Mouse (Mus musculus) hindbrain, embryonic 11.5 days (tissue): ENCODE data around the gene Lix1. TPM values are rescaled to one million over a fixed set of nuclear protein-coding genes. Genes with fewer than 3 reads are reported as not detected.

ENCODE experiments used
- ATAC-seq: fragments of 200-750 bp; cut with Nextera tagmentation; 2 replicates; pipeline ENCODE4 v1.8.0; 2017; ENCODE audit warnings: mild to moderate bottlenecking, moderate TSS enrichment, moderate library complexity; ENCODE audit not compliant: low FRiP score
- DNase-seq: peaks from one replicate; pipeline ENCODE4 v3.0.0-alpha.2; 2015; ENCODE audit warnings: low spot score
- H3K27ac ChIP-seq: fragments of 300-500 bp; sonication (generic); 2 replicates; pipeline ENCODE4 v1.5.1; 2014; ENCODE audit warnings: mild to moderate bottlenecking, low read depth, low read length
- H3K27me3 ChIP-seq: fragments of 300-500 bp; sonication (generic); 2 replicates; pipeline ENCODE4 v1.6.1; 2014; ENCODE audit warnings: mild to moderate bottlenecking, low read length, moderate library complexity, mixed read lengths; ENCODE audit not compliant: control insufficient read depth, insufficient read depth
- H3K36me3 ChIP-seq: fragments of 300-500 bp; sonication (generic); 2 replicates; pipeline ENCODE4 v1.6.1; 2014; ENCODE audit warnings: mild to moderate bottlenecking, low read length, moderate library complexity, mixed read lengths; ENCODE audit not compliant: control insufficient read depth, insufficient read depth
- H3K4me1 ChIP-seq: fragments of 300-500 bp; sonication (generic); replicated peaks from 2 replicates; pipeline ENCODE4 v1.6.1; 2014; ENCODE audit warnings: low read length, mixed read lengths; ENCODE audit not compliant: control insufficient read depth, insufficient read depth
- H3K4me2 ChIP-seq: fragments of 300-500 bp; sonication (generic); replicated peaks from 2 replicates; pipeline ENCODE4 v1.6.1; 2014; ENCODE audit warnings: mild to moderate bottlenecking, low read depth, low read length
- H3K4me3 ChIP-seq: fragments of 300-500 bp; sonication (generic); 2 replicates; pipeline ENCODE4 v1.5.1; 2014; ENCODE audit warnings: low read depth, low read length
- H3K9ac ChIP-seq: fragments of 300-500 bp; sonication (generic); 2 replicates; pipeline ENCODE4 v1.6.1; 2014; ENCODE audit warnings: low read depth, low read length
- H3K9me3 ChIP-seq: fragments of 300-500 bp; sonication (generic); 2 replicates; pipeline ENCODE4 v1.6.1; 2016; ENCODE audit warnings: low read length; ENCODE audit not compliant: control insufficient read depth
- WGBS: fragments of 180-500 bp; shearing (Covaris S2); extraction: QIAGEN DNeasy Blood & Tissue Kit; methylation state at CpG from one replicate; pipeline ENCODE4 v1.1.7; 2014; 5-methylcytosine and 5-hydroxymethylcytosine counted together
- polyA plus RNA-seq: library from polyadenylated mRNA; unstranded; fragments of >200 nt; fragmentation: Nextera tagmentation; extraction: Ambion mirVana; gene quantifications from 2 replicates; pipeline ENCODE4 v1.2.1, GENCODE M21; 2014

Gene Lix1
- 21.1 and 26.9 TPM in 2 replicates for polyA plus RNA-seq

DNA sequence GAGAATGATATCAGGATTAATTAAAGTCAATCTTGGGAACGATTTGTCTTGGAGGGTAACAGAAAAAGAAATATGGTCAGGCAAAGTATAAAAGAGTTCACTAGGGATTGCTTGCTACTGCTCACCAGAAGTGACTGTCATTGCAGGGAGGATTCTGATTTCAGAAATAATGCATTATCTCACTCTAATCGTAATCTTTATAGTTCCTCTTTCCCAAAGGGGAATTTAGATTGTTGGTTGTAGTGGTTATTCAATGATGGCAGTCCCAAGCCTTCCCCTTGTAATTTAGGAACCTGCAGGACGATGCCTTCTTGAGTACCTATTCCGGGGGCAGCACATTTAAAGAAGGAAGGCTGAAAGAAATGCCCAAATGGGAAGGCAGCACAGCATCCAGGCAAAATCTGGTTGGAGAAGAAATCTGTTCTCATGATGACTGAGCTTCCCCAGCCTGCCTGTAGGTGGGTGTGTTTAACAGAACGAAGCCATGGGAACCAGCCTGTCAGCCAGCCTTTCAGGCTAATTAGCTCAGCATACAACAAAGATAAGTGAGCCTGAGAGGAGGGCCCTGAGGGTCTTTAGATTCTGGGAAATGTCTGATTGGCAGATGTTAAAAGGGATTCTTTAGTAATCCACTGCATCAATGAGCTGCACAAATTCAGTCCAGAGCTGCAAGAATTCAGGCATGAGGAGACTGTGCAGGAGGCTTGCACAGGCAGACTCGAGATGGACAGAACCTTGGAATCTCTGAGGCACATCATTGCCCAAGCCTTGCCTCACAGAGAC is at the start of gene Lix1:
Gene Lix1 (plus strand): TSS at position 451 of the 783 bp plus-strand sequence.
- WGBS: 34% methylated on average over 6 of the region's 6 CpGs
- no peaks in the 10 kb centered on the region for H3K4me1 ChIP-seq
- DNase-seq: peak; percentile 79
- peak within 1 kb of the TSS; percentile 49; the same call in 1 of the 2 replicates for H3K27ac ChIP-seq
- no peak within 1 kb of the TSS; the same call in 1 of the 2 replicates for H3K4me2 ChIP-seq
- ATAC-seq: peak; percentile 97
- no peaks in the 10 kb centered on the region for H3K9me3 ChIP-seq
- H3K4me3 ChIP-seq: peak within 1 kb of the TSS; percentile 9
- 0 out of 2 replicates have a peak within 1 kb of the TSS, but pooled peaks have one; percentile 36 for H3K9ac ChIP-seq
- no peaks in the 10 kb centered on the region for H3K36me3 ChIP-seq
- no peaks in the 10 kb centered on the region for H3K27me3 ChIP-seq

- Histone ChIP-seq H3K27me3 (no peaks in the 10 kb centered on the region), H3K4me2 (peak overlapping the region; percentile 60), H3K9me3 (no peaks in the 10 kb centered on the region), H3K4me3 (peak overlapping the region; percentile 50), H3K36me3 (no peaks in the 10 kb centered on the region), H3K9ac (peak overlapping the region; percentile 69), H3K4me1 (no peaks in the 10 kb centered on the region), H3K27ac (peak overlapping the region; percentile 56)
- ATAC-seq: no peak; the same call in 1 of the 2 replicates
- WGBS: 10% methylated on average over 6 of the region's 6 CpGs
- peak; percentile 17 for DNase-seq
These were observed 28.9 kb upstream of the Lix1 start for GRCm38 (mm10) chr17:17373550-17373917.

GRCm38 (mm10) chr17:17373918-17374910 is 28.3 kb upstream of the Lix1 start, which contains the start of gene Riok2:
Gene Riok2 (plus strand): TSS chr17:17374309.
- peak within 1 kb of the TSS; percentile 56 for H3K27ac ChIP-seq

GRCm38 (mm10) chr17:17375581-17375980 is 26.9 kb upstream of the Lix1 start:
- H3K27me3 ChIP-seq: no peaks in the 10 kb centered on the region
- H3K4me1 ChIP-seq: no peaks in the 10 kb centered on the region
- ATAC-seq (no peak), DNase-seq (no peak)
- no peak overlapping the region for H3K4me3 ChIP-seq
- H3K36me3 ChIP-seq: no peaks in the 10 kb centered on the region
- H3K9ac ChIP-seq: no peak overlapping the region
- no peaks in the 10 kb centered on the region for H3K9me3 ChIP-seq
- H3K4me2 ChIP-seq: peak overlapping the region; percentile 60; the same call in 1 of the 2 replicates
- WGBS: 93% methylated on average over 3 of the region's 3 CpGs
- H3K27ac ChIP-seq: no peak overlapping the region

More at GRCm38 (mm10) chr17:17373918-17374910, 28.3 kb upstream of the Lix1 start, which contains the start of gene Riok2:
- H3K4me2 ChIP-seq: peak within 1 kb of the TSS; percentile 60
- under 1% methylated on average over 48 of the region's 48 CpGs for WGBS
- H3K36me3 ChIP-seq: no peaks in the 10 kb centered on the region
- no peaks in the 10 kb centered on the region for H3K27me3 ChIP-seq
- peak; percentile 99 for DNase-seq
- H3K9me3 ChIP-seq: no peaks in the 10 kb centered on the region
- H3K4me3 ChIP-seq: peak within 1 kb of the TSS; percentile 50
- ATAC-seq: peak; percentile 98
- H3K9ac ChIP-seq: peak within 1 kb of the TSS; percentile 69
- H3K4me1 ChIP-seq: no peaks in the 10 kb centered on the region

DNA sequence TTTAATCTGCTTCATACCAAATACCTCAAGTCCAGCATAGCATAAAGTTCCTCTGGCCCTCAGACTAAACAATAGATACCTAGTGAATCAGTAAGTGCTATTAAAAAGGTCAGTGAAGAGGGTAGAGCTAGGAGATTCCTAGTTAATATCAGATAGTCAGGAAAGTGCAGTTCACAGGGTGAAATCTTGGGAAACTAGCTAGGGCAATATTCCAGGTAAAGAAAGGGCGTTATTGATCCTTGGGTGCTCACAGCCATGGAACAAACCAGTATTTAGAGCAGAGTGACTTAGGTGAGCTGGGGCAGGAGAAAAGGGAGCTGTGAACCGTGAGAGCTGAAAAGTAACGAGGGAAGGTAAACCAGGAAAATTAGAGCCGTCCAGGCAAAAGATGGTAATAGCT is 18.8 kb upstream of the Lix1 start:
- no peaks in the 10 kb centered on the region for H3K4me1 ChIP-seq
- no peaks in the 10 kb centered on the region for H3K27me3 ChIP-seq
- H3K36me3 ChIP-seq: no peaks in the 10 kb centered on the region
- H3K9ac ChIP-seq: no peak overlapping the region
- ATAC-seq (no peak), DNase-seq (no peak)
- H3K9me3 ChIP-seq: no peaks in the 10 kb centered on the region
- H3K4me3 ChIP-seq: no peak overlapping the region
- no peak overlapping the region for H3K4me2 ChIP-seq
- no peak overlapping the region for H3K27ac ChIP-seq
- WGBS: 93% methylated on average over 4 of the region's 4 CpGs

GRCm38 (mm10) chr17:17384502-17384901 is 18.0 kb upstream of the Lix1 start:
- DNase-seq (no peak), ATAC-seq (no peak)
- WGBS: 92% methylated on average over 3 of the region's 3 CpGs
- Histone ChIP-seq H3K27me3 (no peaks in the 10 kb centered on the region), H3K4me1 (no peaks in the 10 kb centered on the region), H3K27ac (no peak overlapping the region), H3K9ac (no peak overlapping the region), H3K4me2 (no peak overlapping the region), H3K9me3 (no peaks in the 10 kb centered on the region), H3K4me3 (no peak overlapping the region), H3K36me3 (no peaks in the 10 kb centered on the region)

DNA sequence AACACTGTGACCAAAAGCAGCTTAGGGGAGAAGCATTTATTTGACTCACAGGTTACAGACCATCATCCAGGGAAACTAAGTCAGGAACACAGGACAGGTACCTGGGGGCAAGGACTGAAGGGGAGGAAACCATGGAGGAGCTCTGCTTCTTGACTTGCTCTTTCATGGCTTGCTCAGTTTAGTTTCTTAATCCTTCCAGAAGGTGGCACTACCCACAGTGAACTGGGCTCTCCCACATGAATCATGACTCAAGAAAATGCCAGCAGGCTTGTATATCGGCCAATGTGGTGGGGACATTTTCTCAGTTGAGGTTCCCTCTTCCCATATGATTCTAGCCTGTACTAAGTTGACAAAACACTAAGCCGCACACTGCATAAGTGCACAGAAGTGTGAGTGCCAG is 16.4 kb upstream of the Lix1 start:
- no peak overlapping the region for H3K4me3 ChIP-seq
- no peak overlapping the region for H3K27ac ChIP-seq
- H3K9me3 ChIP-seq: no peaks in the 10 kb centered on the region
- no peak overlapping the region for H3K4me2 ChIP-seq
- no peak for ATAC-seq
- no peak for DNase-seq
- no peaks in the 10 kb centered on the region for H3K27me3 ChIP-seq
- H3K9ac ChIP-seq: no peak overlapping the region
- H3K4me1 ChIP-seq: no peaks in the 10 kb centered on the region
- WGBS: 92% methylated on average over 2 of the region's 2 CpGs
- no peaks in the 10 kb centered on the region for H3K36me3 ChIP-seq

GRCm38 (mm10) chr17:17391823-17392222 is 10.6 kb upstream of the Lix1 start:
- Histone ChIP-seq H3K4me2 (no peak overlapping the region), H3K4me3 (no peak overlapping the region), H3K27ac (no peak overlapping the region), H3K27me3 (no peaks in the 10 kb centered on the region), H3K4me1 (no peaks in the 10 kb centered on the region), H3K9me3 (no peaks in the 10 kb centered on the region), H3K36me3 (0 out of 2 replicates have a peak, but pooled peaks cover 2% of the 10 kb centered on the region), H3K9ac (no peak overlapping the region)
- ATAC-seq (no peak), DNase-seq (no peak)
- 94% methylated on average over 4 of the region's 4 CpGs for WGBS
